Mouse (Mus musculus) olfactory bulb, adult 2 months (tissue): ENCODE measurements around the gene Lypd6b. TPM values are rescaled to one million over a fixed set of nuclear protein-coding genes. Genes with fewer than 3 reads are reported as not detected.

Experiments
- H3K27ac ChIP-seq: fragments of 200-500 bp; 2 replicates; pipeline ENCODE4 v1.5.1; 2012; ENCODE audit warnings: low read depth, low read length; ENCODE audit not compliant: insufficient read depth
- H3K4me1 ChIP-seq: fragments of 200-500 bp; 2 replicates; pipeline ENCODE4 v1.6.1; 2012; ENCODE audit warnings: low read length; ENCODE audit not compliant: control insufficient read depth, insufficient read depth
- H3K4me3 ChIP-seq: fragments of 200-500 bp; 2 replicates; pipeline ENCODE4 v1.5.1; 2012; ENCODE audit warnings: mild to moderate bottlenecking, low read depth, low read length, moderate library complexity; ENCODE audit not compliant: insufficient read depth
- CTCF ChIP-seq: fragments of 200-500 bp; IDR thresholded peaks from 2 replicates; pipeline ENCODE4 v1.5.1; 2012; ENCODE audit warnings: low read depth, mild to moderate bottlenecking, low read length, moderate library complexity; ENCODE audit not compliant: insufficient read depth
- POLR2A ChIP-seq: fragments of 200-500 bp; IDR thresholded peaks from 2 replicates; pipeline ENCODE4 v1.6.1; 2012; ENCODE audit warnings: mild to moderate bottlenecking, low read depth, low read length, moderate library complexity; ENCODE audit not compliant: insufficient read depth
- WGBS: fragments of 180-500 bp; shearing (Covaris S2); methylation state at CpG from one replicate; pipeline ENCODE4 v1.1.7; 2018; 5-methylcytosine and 5-hydroxymethylcytosine counted together
- polyA plus RNA-seq: library from polyadenylated mRNA; stranded (reverse); fragments of >200 nt; gene quantifications from 2 replicates; pipeline ENCODE4 v1.2.4, GENCODE M21; 2012; ENCODE audit warnings: low replicate concordance; ENCODE audit not compliant: missing spikeins, insufficient read depth, insufficient read length

Gene Lypd6b
- polyA plus RNA-seq, 1 experiment = not detected

GRCm38 (mm10) chr2:49827756-49828155 is 40.3 kb downstream of the Lypd6b start:
- no peaks in the 10 kb centered on the region for H3K4me1 ChIP-seq
- H3K4me3 ChIP-seq = no peak overlapping the region
- TF ChIP-seq CTCF (no peak), POLR2A (no peak)
- H3K27ac ChIP-seq = no peak overlapping the region
- 69% methylated on average over 4 of the region's 4 CpGs for WGBS

- TF ChIP-seq CTCF (no peak), POLR2A (no peak)
- no peaks in the 10 kb centered on the region for H3K4me1 ChIP-seq
- no peak overlapping the region for H3K27ac ChIP-seq
- no peak overlapping the region for H3K4me3 ChIP-seq
- WGBS = 95% methylated on average over 3 of the region's 3 CpGs
Observed at GRCm38 (mm10) chr2:49830369-49830768, 42.9 kb downstream of the Lypd6b start.

- TF ChIP-seq POLR2A (no peak), CTCF (no peak)
- no peak overlapping the region for H3K4me3 ChIP-seq
- WGBS = 90% methylated on average over 9 of the region's 9 CpGs
Observed at GRCm38 (mm10) chr2:49832277-49832803, 44.9 kb downstream of the Lypd6b start.

GRCm38 (mm10) chr2:49837454-49838059 is 50.1 kb downstream of the Lypd6b start:
- 15% methylated on average over 12 of the region's 12 CpGs for WGBS
- TF ChIP-seq POLR2A (no peak), CTCF (no peak)
- Histone ChIP-seq H3K4me1 (peaks cover 9% of the 10 kb centered on the region), H3K4me3 (no peak overlapping the region), H3K27ac (no peak overlapping the region)

More at GRCm38 (mm10) chr2:49832277-49832803, 44.9 kb downstream of the Lypd6b start:
- Histone ChIP-seq H3K4me1 (peaks cover 1% of the 10 kb centered on the region), H3K27ac (no peak overlapping the region)

GRCm38 (mm10) chr2:49838611-49839010 is 51.1 kb downstream of the Lypd6b start:
- no peak for TF ChIP-seq CTCF
- TF ChIP-seq POLR2A = no peak
- Histone ChIP-seq H3K27ac (no peak overlapping the region), H3K4me3 (no peak overlapping the region), H3K4me1 (peaks cover 9% of the 10 kb centered on the region)
- WGBS = 21% methylated on average over 7 of the region's 7 CpGs

- no peak for TF ChIP-seq POLR2A
- TF ChIP-seq CTCF = no peak
- H3K4me1 ChIP-seq = peaks cover 9% of the 10 kb centered on the region
- 47% methylated on average over 6 of the region's 6 CpGs for WGBS
Observed at GRCm38 (mm10) chr2:49840573-49840972, 53.1 kb downstream of the Lypd6b start.

GRCm38 (mm10) chr2:49841089-49841488 is 53.6 kb downstream of the Lypd6b start:
- Histone ChIP-seq H3K27ac (no peak overlapping the region), H3K4me1 (peaks cover 9% of the 10 kb centered on the region), H3K4me3 (no peak overlapping the region)
- WGBS = 92% methylated on average over 5 of the region's 5 CpGs
- TF ChIP-seq POLR2A = no peak
- TF ChIP-seq CTCF = no peak

More at GRCm38 (mm10) chr2:49840573-49840972, 53.1 kb downstream of the Lypd6b start:
- H3K27ac ChIP-seq = no peak overlapping the region
- H3K4me3 ChIP-seq = no peak overlapping the region

- TF ChIP-seq CTCF (no peak), POLR2A (no peak)
- H3K4me1 ChIP-seq = no peaks in the 10 kb centered on the region
- H3K4me3 ChIP-seq = no peak overlapping the region
- WGBS = 23% methylated on average over 7 of the region's 7 CpGs
- no peak overlapping the region for H3K27ac ChIP-seq
Observed at GRCm38 (mm10) chr2:49845104-49845503, 57.6 kb downstream of the Lypd6b start.

GRCm38 (mm10) chr2:49846097-49846496 is 58.6 kb downstream of the Lypd6b start:
- Histone ChIP-seq H3K4me1 (no peaks in the 10 kb centered on the region), H3K27ac (no peak overlapping the region), H3K4me3 (no peak overlapping the region)
- WGBS = 93% methylated on average over 3 of the region's 3 CpGs
- TF ChIP-seq CTCF = no peak
- no peak for TF ChIP-seq POLR2A
